Mouse (Mus musculus): Measurements from ENCODE around the gene Miip. TPM values are rescaled to one million over a fixed set of nuclear protein-coding genes. Genes with fewer than 3 reads are reported as not detected.

The Miip gene
- polyA plus RNA-seq (2014; fragmentation: Illumina TruSeq; extraction: RNeasy Lipid Tissue Mini Kit (QIAGEN cat#74804); ENCODE audit: low read depth, low replicate concordance) = 1.2 TPM

DNA sequence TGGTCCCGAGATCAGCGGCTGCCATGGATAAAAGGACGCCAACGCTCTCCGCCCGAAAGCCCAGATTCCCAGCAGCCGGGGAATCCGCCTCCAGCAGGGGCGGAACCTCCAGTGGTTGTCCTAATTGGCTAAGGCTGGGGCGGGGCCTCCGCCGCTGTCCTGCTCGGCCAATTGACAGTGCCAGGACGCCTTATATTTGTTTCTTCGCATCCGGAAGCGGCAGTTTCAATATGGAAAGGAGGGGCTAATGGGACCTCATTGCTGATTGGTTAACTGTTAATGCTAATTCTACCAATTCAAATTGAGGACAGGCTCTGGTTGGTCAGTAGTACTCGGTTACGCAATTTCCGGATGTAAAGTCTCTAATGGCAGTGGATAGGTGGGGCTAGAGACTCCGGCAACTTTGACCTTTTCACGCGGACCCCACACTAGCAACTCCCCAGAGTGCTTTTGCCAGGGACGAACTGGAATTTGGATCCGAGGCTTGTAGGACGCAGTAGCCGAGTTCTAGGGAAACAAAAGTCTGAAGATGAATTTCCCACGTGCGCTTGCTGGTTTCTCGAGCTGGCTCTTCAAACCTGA, at the start of gene Miip, which contains the start of gene Fv1:
Gene Miip (minus strand): TSS at position 367 of the 582 bp plus-strand sequence.
Gene Fv1 (plus strand): TSS at position 530 of the 582 bp plus-strand sequence.

DNA sequence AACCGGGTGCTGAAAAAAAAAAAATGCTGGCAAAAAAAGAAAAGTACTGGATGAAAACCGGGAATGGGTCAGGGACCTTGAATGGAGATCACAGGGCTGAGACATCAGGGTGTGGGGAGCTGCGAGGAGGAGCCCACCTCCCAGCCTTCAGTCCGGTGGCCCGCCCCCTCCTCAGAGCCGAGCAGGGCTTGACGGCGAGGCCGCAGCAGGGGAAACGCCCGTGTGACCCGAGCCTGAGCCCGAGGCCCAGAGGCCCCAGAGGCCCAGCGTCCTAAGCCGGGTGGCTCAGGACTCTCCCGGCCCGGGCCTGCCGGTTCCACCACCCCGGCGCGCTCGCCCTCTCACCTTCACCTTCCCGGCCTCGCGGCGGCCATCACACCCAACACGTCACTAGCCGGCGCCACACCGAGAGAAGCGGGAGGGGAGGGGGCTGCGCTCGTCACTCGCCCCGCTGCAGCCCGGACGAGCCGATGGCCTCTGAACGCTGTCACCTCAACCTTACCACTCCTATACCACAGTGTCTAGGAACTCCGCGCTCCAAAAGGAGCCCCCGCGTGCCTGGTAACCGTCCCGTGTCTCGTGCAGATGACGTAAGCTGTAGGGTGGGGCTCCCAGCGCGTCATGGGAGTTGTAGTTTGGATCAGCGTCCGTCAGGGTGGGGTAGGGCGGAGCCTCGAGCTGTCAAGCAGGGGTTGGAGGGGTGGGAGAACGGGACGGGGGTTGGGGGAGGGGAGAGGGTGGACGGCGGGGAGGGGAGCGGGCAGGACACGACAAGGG, 35.9 kb upstream of the Miip start, which contains the start of gene Mfn2:
Gene Mfn2 (minus strand): TSS at position 392 of the 777 bp plus-strand sequence.

DNA sequence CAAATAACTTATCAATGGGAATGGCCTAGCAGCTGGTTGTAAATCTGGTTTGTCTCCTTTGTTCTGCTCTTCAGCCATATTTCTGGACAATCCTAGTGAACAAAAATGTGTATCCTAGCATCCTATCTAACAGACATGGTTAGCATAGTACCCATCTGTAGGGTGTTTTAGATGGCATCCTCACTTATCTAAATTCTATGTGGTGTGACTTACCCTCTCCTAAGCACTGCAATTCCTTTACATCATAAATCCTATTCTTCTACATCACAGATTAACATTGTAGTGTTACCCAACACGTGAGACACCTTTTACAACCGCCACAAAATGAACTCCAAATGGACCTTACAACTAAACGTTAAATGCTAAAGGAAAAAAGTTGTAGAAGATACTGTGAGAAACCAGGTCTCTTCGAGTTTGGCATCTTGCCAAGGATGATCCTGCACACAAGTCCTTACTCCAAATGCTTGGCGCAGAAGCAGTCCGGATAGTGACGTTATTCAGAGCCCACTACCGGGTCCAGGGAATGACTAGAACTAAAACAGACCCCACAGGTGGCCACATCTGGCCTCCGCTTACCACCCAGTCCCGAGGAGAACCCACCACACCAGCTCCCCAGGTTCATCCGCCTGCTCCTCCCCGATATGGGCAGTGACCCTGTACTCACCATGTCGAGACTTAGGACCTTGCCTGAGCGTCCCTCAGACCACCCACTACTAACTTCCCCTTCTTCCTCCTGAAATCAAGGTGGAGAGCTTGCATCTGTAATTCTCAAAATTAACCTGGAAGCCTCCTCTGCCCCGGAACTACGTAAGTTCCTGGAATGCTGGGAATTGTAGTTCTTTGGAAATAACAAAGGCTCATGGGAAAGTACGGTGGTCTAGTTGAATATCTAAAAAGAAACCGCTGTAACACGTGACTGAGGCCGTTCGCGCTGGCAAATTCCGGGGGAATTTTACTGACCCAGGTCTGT, 20.7 kb downstream of the Miip start, which contains the start of gene Zfp933:
Gene Zfp933 (minus strand): TSS at position 753 of the 970 bp plus-strand sequence.

Other genes with a start within 250 kb of the Miip start
- 8.8 TPM for gene Zfp979, start 226.3 kb downstream of the Miip start, polyA plus RNA-seq (2014; fragmentation: Illumina TruSeq; extraction: RNeasy Lipid Tissue Mini Kit (QIAGEN cat#74804); ENCODE audit: low read depth, low replicate concordance)
- gene Zfp534, start 166.3 kb downstream of the Miip start, polyA plus RNA-seq (2014; fragmentation: Illumina TruSeq; extraction: RNeasy Lipid Tissue Mini Kit (QIAGEN cat#74804); ENCODE audit: low read depth, low replicate concordance) = not detected
- gene Zfp984, start 59.0 kb downstream of the Miip start, polyA plus RNA-seq (2014; fragmentation: Illumina TruSeq; extraction: RNeasy Lipid Tissue Mini Kit (QIAGEN cat#74804); ENCODE audit: low read depth, low replicate concordance) = 110 TPM
- 28.7 TPM for gene Zfp933, start 20.4 kb downstream of the Miip start, polyA plus RNA-seq (2014; fragmentation: Illumina TruSeq; extraction: RNeasy Lipid Tissue Mini Kit (QIAGEN cat#74804); ENCODE audit: low read depth, low replicate concordance)
- gene Fv1, start 163 bp upstream of the Miip start, polyA plus RNA-seq (2014; fragmentation: Illumina TruSeq; extraction: RNeasy Lipid Tissue Mini Kit (QIAGEN cat#74804); ENCODE audit: low read depth, low replicate concordance) = 10.1 TPM
- gene Mfn2, start 35.9 kb upstream of the Miip start, polyA plus RNA-seq (2014; fragmentation: Illumina TruSeq; extraction: RNeasy Lipid Tissue Mini Kit (QIAGEN cat#74804); ENCODE audit: low read depth, low replicate concordance) = 21.8 TPM
- 1.1 TPM for gene Plod1, start 68.0 kb upstream of the Miip start, polyA plus RNA-seq (2014; fragmentation: Illumina TruSeq; extraction: RNeasy Lipid Tissue Mini Kit (QIAGEN cat#74804); ENCODE audit: low read depth, low replicate concordance)
- 16.7 TPM for gene 2510039O18Rik, start 72.1 kb upstream of the Miip start, polyA plus RNA-seq (2014; fragmentation: Illumina TruSeq; extraction: RNeasy Lipid Tissue Mini Kit (QIAGEN cat#74804); ENCODE audit: low read depth, low replicate concordance)
- not detected for gene Nppb, start 117.0 kb upstream of the Miip start, polyA plus RNA-seq (2014; fragmentation: Illumina TruSeq; extraction: RNeasy Lipid Tissue Mini Kit (QIAGEN cat#74804); ENCODE audit: low read depth, low replicate concordance)
- not detected for gene Nppa, start 131.9 kb upstream of the Miip start, polyA plus RNA-seq (2014; fragmentation: Illumina TruSeq; extraction: RNeasy Lipid Tissue Mini Kit (QIAGEN cat#74804); ENCODE audit: low read depth, low replicate concordance)
- gene Clcn6, start 170.0 kb upstream of the Miip start, polyA plus RNA-seq (2014; fragmentation: Illumina TruSeq; extraction: RNeasy Lipid Tissue Mini Kit (QIAGEN cat#74804); ENCODE audit: low read depth, low replicate concordance) = 2.4 TPM
- gene Mthfr, start 170.3 kb upstream of the Miip start, polyA plus RNA-seq (2014; fragmentation: Illumina TruSeq; extraction: RNeasy Lipid Tissue Mini Kit (QIAGEN cat#74804); ENCODE audit: low read depth, low replicate concordance) = 2.0 TPM
- gene Agtrap, start 219.2 kb upstream of the Miip start, polyA plus RNA-seq (2014; fragmentation: Illumina TruSeq; extraction: RNeasy Lipid Tissue Mini Kit (QIAGEN cat#74804); ENCODE audit: low read depth, low replicate concordance) = 11.2 TPM